Mouse (Mus musculus): ENCODE measurements around the gene Cops6. TPM values are rescaled to one million over a fixed set of nuclear protein-coding genes. Genes with fewer than 3 reads are reported as not detected.

Cops6 gene
- polyA plus RNA-seq, 1 experiment from 2014 or later, result 342 TPM

- peak overlapping the region; percentile 85; the same call in 1 of the 2 replicates for H3K27ac ChIP-seq
- peak overlapping the region; percentile 83 for H3K4me3 ChIP-seq
- peaks cover 11% of the 10 kb centered on the region for H3K4me1 ChIP-seq
- H3K27me3 ChIP-seq, result no peaks in the 10 kb centered on the region
- ATAC-seq (ENCODE audit: insufficient number of reproducible peaks, insufficient read depth, low FRiP score, low TSS enrichment, low read depth), result no peak
- H3K9ac ChIP-seq, result peak overlapping the region; percentile 93
- peak overlapping the region; percentile 80 for H3K4me2 ChIP-seq
- 64% methylated on average over 7 of the region's 7 CpGs for WGBS
- H3K9me3 ChIP-seq, result no peaks in the 10 kb centered on the region
- H3K36me3 ChIP-seq, result peaks cover 34% of the 10 kb centered on the region
Measured at GRCm38 (mm10) chr5:138160224-138160762, 578 bp upstream of the Cops6 start.

DNA sequence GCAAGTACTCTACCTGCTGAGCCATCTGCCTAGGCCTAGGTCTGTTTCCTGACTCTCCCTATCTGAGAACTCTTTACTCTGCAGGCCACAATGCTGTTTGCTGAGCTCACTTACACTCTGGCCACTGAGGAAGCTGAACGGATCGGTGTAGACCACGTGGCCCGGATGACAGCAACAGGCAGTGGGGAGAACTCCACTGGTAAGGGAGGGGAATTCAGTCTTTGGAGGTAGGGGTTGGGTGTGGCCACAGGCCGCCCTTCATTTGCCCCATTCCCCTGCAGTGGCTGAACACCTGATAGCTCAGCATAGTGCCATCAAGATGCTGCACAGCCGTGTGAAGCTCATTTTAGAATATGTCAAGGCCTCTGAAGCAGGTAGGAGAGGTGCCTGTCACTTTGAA, 2.2 kb downstream of the Cops6 start:
- no peak for ATAC-seq (ENCODE audit: insufficient number of reproducible peaks, insufficient read depth, low FRiP score, low TSS enrichment, low read depth)
- peaks cover 14% of the 10 kb centered on the region for H3K4me1 ChIP-seq
- no peak overlapping the region for H3K4me2 ChIP-seq
- H3K4me3 ChIP-seq, result peak overlapping the region; percentile 4; the same call in 1 of the 2 replicates
- peaks cover 62% of the 10 kb centered on the region for H3K36me3 ChIP-seq
- 68% methylated on average over 6 of the region's 6 CpGs for WGBS
- H3K9ac ChIP-seq, result peak overlapping the region; percentile 7; the same call in 1 of the 2 replicates
- no peaks in the 10 kb centered on the region for H3K27me3 ChIP-seq
- H3K27ac ChIP-seq, result no peak overlapping the region
- H3K9me3 ChIP-seq, result no peaks in the 10 kb centered on the region

- no peaks in the 10 kb centered on the region for H3K27me3 ChIP-seq
- no peak overlapping the region for H3K4me3 ChIP-seq
- 70% methylated on average over 10 of the region's 10 CpGs for WGBS
- H3K4me2 ChIP-seq, result no peak overlapping the region
- no peak overlapping the region for H3K9ac ChIP-seq
- ATAC-seq (ENCODE audit: insufficient number of reproducible peaks, insufficient read depth, low FRiP score, low TSS enrichment, low read depth), result no peak
- H3K36me3 ChIP-seq, result peaks cover 67% of the 10 kb centered on the region
- H3K27ac ChIP-seq, result no peak overlapping the region
- peaks cover 14% of the 10 kb centered on the region for H3K4me1 ChIP-seq
- H3K9me3 ChIP-seq, result no peaks in the 10 kb centered on the region
Measured at GRCm38 (mm10) chr5:138163610-138164009, 2.7 kb downstream of the Cops6 start.

DNA sequence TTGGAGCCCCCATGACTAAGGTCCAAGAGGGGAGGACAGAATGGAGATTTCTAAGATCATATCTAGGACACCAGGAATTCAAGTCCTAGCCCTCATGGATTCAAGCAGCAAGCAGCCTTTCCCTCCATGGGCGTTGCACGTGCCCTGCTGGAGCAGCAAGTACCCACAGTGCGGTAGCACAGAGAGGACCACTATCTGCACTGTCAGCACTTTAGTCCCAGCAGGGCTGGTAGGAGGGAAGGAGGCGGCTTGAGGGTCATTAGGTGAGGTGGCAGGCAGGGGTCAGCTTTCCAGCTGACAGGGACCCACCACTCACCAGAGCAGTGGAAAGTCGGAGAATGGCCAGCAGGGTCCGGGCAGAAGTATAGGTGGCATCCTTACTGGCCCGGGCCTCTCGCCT, 4.7 kb downstream of the Cops6 start:
- Histone ChIP-seq H3K36me3 (peaks cover 76% of the 10 kb centered on the region), H3K9me3 (no peaks in the 10 kb centered on the region), H3K9ac (no peak overlapping the region), H3K27me3 (no peaks in the 10 kb centered on the region), H3K4me3 (no peak overlapping the region), H3K27ac (no peak overlapping the region), H3K4me2 (no peak overlapping the region), H3K4me1 (peaks cover 26% of the 10 kb centered on the region)
- ATAC-seq (ENCODE audit: insufficient number of reproducible peaks, insufficient read depth, low FRiP score, low TSS enrichment, low read depth), result no peak
- WGBS, result 79% methylated on average over 8 of the region's 8 CpGs

DNA sequence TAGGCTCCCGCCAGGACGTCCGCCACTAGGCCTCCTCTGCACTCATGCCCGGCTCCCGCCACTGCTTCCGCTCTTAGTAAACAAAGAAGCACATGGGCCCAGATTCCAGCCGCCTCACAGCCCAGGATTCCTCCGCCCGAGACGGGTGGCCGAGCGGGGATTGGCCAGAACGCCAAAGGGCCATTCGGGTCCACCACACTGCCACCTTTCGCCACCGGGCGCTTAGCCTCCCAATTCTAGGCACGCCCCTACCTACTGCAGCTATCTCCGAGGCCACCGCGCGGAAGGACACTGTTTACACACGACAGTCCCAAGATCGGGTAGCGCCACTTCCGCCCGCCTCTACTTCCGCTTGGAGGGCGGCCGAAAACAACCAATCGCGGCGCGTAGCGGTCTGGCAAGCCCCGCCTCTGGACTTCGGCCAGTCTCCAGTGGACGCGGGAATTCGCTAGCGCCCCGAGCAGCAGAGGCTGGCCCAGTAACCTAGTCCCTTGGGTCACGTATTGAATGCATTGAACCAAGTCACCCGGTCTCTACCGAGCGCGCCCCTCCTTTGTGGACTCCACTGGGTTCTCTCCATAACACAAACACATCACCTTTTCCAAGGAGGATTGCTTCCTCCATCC, 10.2 kb downstream of the Cops6 start:
- Histone ChIP-seq H3K4me3 (peak overlapping the region; percentile 76), H3K4me1 (peaks cover 30% of the 10 kb centered on the region), H3K36me3 (peaks cover 58% of the 10 kb centered on the region), H3K4me2 (peak overlapping the region; percentile 83), H3K27ac (peak overlapping the region; percentile 95), H3K27me3 (no peaks in the 10 kb centered on the region), H3K9me3 (no peaks in the 10 kb centered on the region), H3K9ac (peak overlapping the region; percentile 83)
- ATAC-seq (ENCODE audit: insufficient number of reproducible peaks, insufficient read depth, low FRiP score, low TSS enrichment, low read depth), result peak; percentile 81
- under 1% methylated on average over 47 of the region's 47 CpGs for WGBS

DNA sequence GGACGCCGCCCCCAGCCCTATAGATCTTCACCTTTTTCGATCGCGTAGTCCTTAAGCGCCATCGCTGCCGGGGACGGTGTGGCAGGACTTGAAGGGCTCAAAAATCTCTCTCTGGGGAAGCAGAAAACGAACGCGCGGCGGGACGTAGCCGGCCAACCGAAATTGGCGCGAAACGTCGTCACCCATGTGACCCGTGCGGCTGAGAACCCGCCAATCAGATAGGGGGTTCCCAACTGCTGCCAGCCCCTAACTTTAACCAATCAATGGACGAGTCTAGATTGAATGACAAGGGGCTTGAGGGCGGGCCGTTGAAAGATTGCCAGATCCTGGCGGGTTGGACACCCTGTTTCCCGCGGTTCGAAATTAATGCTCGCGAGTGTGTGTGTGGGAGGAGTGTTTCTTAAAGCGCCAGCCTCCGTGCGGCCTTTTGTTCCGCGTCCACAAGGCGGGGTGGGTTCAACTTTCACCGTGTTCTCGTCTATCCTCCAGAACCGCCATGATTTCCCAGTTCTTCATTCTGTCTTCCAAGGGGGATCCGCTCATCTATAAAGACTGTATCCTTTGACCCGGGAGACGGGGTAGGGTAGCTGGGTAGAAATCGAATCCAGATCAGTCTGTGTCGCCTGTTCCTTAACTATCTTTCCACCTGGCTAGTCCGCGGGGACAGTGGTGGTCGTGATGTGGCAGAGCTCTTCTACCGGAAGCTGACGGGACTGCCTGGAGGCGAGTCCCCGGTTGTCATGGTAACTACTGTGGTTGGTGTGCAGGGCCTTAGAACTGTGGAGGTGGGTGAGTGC, 11.0 kb downstream of the Cops6 start, which contains the start of the genes Ap4m1 and Mcm7:
TSS of gene Ap4m1 (plus strand) at position 308 of the 797 bp plus-strand sequence.
TSS of gene Mcm7 (minus strand) at position 728 of the 797 bp plus-strand sequence.
- peak within 1 kb of the TSS; percentile 95 for H3K27ac ChIP-seq
- ATAC-seq (ENCODE audit: insufficient number of reproducible peaks, insufficient read depth, low FRiP score, low TSS enrichment, low read depth), result peak; percentile 89
- H3K36me3 ChIP-seq, result peaks cover 56% of the 10 kb centered on the region
- peak within 1 kb of the TSS; percentile 76 for H3K4me3 ChIP-seq
- peaks cover 26% of the 10 kb centered on the region for H3K4me1 ChIP-seq
- H3K9me3 ChIP-seq, result no peaks in the 10 kb centered on the region
- H3K9ac ChIP-seq, result peak within 1 kb of the TSS; percentile 83
- under 1% methylated on average over 54 of the region's 54 CpGs for WGBS
- H3K4me2 ChIP-seq, result peak within 1 kb of the TSS; percentile 83
- H3K27me3 ChIP-seq, result no peaks in the 10 kb centered on the region

- 72% methylated on average over 3 of the region's 3 CpGs for WGBS
- Histone ChIP-seq H3K4me1 (peaks cover 26% of the 10 kb centered on the region), H3K36me3 (peaks cover 56% of the 10 kb centered on the region), H3K9me3 (no peaks in the 10 kb centered on the region), H3K9ac (no peak overlapping the region; the same call in 1 of the 2 replicates), H3K27ac (no peak overlapping the region), H3K4me3 (peak overlapping the region; percentile 76), H3K4me2 (peak overlapping the region; percentile 83), H3K27me3 (no peaks in the 10 kb centered on the region)
- no peak for ATAC-seq (ENCODE audit: insufficient number of reproducible peaks, insufficient read depth, low FRiP score, low TSS enrichment, low read depth)
Measured at GRCm38 (mm10) chr5:138173217-138173616, 12.3 kb downstream of the Cops6 start.

DNA sequence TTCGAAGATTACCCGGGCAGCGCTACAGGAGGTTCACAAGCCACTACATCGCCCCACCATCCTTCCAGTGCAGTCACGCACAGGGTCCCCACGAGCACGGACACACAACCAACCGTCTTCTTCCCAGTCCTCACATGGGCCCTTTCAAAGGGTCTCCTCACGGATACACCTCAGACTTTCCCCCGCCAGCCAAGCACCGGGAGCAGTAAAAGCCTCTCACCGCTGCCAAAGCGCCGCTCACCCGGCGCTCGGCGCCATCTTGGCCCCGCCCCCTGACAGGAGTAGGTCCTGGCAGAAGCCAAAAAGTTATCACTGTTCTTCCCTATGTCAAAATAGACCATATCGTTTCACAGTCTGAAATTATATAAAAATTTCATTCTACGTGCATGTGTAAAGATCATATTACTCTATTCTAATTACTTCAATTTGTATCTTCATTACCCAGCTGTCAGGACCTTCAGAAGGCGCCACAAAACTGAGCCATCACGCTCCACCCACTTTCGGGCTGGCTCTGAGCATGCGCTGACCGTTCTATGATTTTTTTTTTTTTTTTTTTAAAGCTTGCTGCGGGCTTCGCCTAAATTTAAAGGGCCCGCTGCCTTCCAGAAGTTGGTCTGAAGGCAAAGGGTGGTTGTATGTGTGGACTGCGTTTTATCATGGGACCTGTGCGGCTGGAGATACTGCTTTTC, 26.2 kb downstream of the Cops6 start, which contains the start of the genes Taf6 and Cnpy4:
TSS of gene Taf6 (minus strand) at position 502 of the 689 bp plus-strand sequence.
TSS of gene Cnpy4 (plus strand) at position 536 of the 689 bp plus-strand sequence.
- H3K4me3 ChIP-seq, result peak within 1 kb of the TSS; percentile 79
- H3K4me1 ChIP-seq, result peaks cover 17% of the 10 kb centered on the region; the same call in 1 of the 2 replicates
- H3K9ac ChIP-seq, result peak within 1 kb of the TSS; percentile 81
- H3K36me3 ChIP-seq, result peaks cover 44% of the 10 kb centered on the region
- no peaks in the 10 kb centered on the region for H3K9me3 ChIP-seq
- H3K27me3 ChIP-seq, result no peaks in the 10 kb centered on the region
- under 1% methylated on average over 31 of the region's 31 CpGs for WGBS
- peak; percentile 77 for ATAC-seq (ENCODE audit: insufficient number of reproducible peaks, insufficient read depth, low FRiP score, low TSS enrichment, low read depth)
- peak within 1 kb of the TSS; percentile 78 for H3K27ac ChIP-seq
- H3K4me2 ChIP-seq, result peak within 1 kb of the TSS; percentile 78

GRCm38 (mm10) chr5:138187661-138188306, 26.9 kb downstream of the Cops6 start:
- WGBS, result under 1% methylated on average over 10 of the region's 10 CpGs
- peaks cover 44% of the 10 kb centered on the region for H3K36me3 ChIP-seq
- H3K27me3 ChIP-seq, result no peaks in the 10 kb centered on the region
- peak; percentile 87 for ATAC-seq (ENCODE audit: insufficient number of reproducible peaks, insufficient read depth, low FRiP score, low TSS enrichment, low read depth)
- H3K4me2 ChIP-seq, result peak overlapping the region; percentile 78
- no peaks in the 10 kb centered on the region for H3K9me3 ChIP-seq
- peak overlapping the region; percentile 81 for H3K9ac ChIP-seq
- H3K4me3 ChIP-seq, result peak overlapping the region; percentile 79
- peak overlapping the region; percentile 78 for H3K27ac ChIP-seq
- H3K4me1 ChIP-seq, result peaks cover 17% of the 10 kb centered on the region; the same call in 1 of the 2 replicates

DNA sequence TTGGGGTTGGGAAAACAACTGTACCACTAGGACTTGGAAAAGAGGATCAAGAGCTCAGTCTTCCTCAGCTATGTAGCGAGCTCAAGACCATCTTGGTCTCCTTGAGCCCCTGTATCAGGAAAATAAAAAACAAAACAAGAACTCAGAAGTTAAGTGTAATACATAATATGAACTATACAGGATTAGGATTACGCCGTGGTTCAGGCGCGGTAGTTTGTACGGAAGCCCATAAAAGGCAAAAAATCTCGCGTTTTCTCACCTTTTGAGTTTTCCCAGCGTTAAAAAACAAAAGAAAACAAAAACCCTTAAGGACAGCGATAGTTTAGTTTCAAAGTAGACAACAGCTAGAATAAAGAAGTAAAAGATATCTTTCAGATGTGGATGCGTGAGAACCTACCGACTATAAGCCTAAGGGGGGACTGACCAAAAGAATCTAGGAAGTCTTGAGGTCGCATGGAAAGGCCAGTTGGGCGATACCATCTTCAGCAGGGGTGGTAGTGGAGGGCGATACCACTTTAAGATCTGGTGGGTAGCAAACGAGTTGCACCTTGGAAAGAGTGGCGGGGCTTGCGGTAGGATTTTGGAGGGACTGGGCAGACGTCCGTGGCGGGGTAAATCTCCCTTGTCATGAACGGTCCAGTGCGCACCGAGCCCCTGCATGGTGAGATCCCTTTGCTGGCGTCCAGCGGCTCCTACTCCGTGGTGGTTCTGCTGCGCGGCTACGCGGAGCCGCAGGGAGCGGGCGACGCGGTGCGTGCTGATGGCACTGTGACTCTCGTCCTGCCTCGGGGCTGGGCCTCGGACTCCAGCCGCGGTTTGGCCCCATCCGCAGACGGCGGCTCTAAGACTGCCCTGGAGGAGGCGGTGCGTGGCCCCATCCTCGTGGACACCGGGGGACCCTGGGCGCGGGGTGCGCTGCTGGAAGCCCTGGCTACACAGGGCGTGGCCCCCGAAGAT, 33.2 kb downstream of the Cops6 start, which contains the start of gene Mblac1:
TSS of gene Mblac1 (plus strand) at position 544 of the 957 bp plus-strand sequence.
- H3K9ac ChIP-seq, result peak within 1 kb of the TSS; percentile 92
- no peaks in the 10 kb centered on the region for H3K9me3 ChIP-seq
- H3K27me3 ChIP-seq, result no peaks in the 10 kb centered on the region
- WGBS, result 7% methylated on average over 54 of the region's 54 CpGs
- H3K4me2 ChIP-seq, result peak within 1 kb of the TSS; percentile 96
- peak within 1 kb of the TSS; percentile 78 for H3K27ac ChIP-seq
- peak within 1 kb of the TSS; percentile 73 for H3K4me3 ChIP-seq
- peaks cover 6% of the 10 kb centered on the region for H3K4me1 ChIP-seq
- H3K36me3 ChIP-seq, result peaks cover 34% of the 10 kb centered on the region
- peak; percentile 76 for ATAC-seq (ENCODE audit: insufficient number of reproducible peaks, insufficient read depth, low FRiP score, low TSS enrichment, low read depth)

All from embryonic facial prominence, embryonic 13.5 days (tissue).